ENCODE assay signal across 32 mouse cellular contexts in the genomic region with DNA sequence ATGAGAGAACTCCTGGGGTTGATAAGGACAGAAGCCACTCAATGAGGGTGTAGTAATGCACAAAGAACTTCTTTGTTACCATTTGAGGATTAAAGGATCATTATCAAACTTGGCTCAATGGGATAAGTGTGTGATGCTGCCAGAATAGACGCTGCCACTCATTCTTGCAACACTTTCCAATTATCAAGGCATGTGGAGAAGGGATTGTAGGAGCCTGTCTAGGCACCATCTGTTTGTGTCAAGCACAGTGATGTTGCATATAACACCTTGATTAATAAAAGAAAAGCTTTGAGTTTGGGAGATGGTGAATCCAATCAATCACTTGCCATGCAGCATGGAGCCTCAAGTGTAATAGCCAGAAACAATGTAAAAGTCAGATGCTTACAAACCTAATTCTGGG. TPM values are rescaled to one million over a fixed set of nuclear protein-coding genes. Genes with fewer than 3 reads are reported as not detected.
"Had no signal": no experiment of that assay in that cellular context is flagged by ENCODE, and none has a peak within 500 bp of the region (broad histone marks: within the 10 kb centered on the region; RNA-seq: fewer than 3 reads in every experiment).

No protein-coding gene starts in this region.

- H3K4me2 ChIP-seq: kidney, embryonic 15.5 days; liver, embryonic 11.5 days; liver, embryonic 15.5 days; lung, embryonic 15.5 days; midbrain, embryonic 12.5 days; midbrain, embryonic 15.5 days; neural tube, embryonic 13.5 days had no signal

- ATAC-seq: midbrain, embryonic 15.5 days had no signal

- H3K9me3 ChIP-seq: kidney, embryonic 15.5 days; liver, embryonic 15.5 days; lung, embryonic 15.5 days; midbrain, embryonic 12.5 days; midbrain, embryonic 15.5 days; neural tube, embryonic 13.5 days had no signal

- H3K4me3 ChIP-seq: kidney, embryonic 15.5 days; left cerebral cortex, adult 2 months; liver, embryonic 15.5 days; lung, embryonic 15.5 days; midbrain, embryonic 12.5 days; midbrain, embryonic 15.5 days; myocyte; neural tube, embryonic 13.5 days had no signal

- H3K9ac ChIP-seq: kidney, embryonic 15.5 days; liver, embryonic 15.5 days; lung, embryonic 15.5 days; midbrain, embryonic 12.5 days; midbrain, embryonic 15.5 days; neural tube, embryonic 13.5 days had no signal

- H3K4me1 ChIP-seq: liver, embryonic 15.5 days; lung, embryonic 15.5 days; midbrain, embryonic 12.5 days; midbrain, embryonic 15.5 days; neural tube, embryonic 13.5 days had no signal

- H3K36me3 ChIP-seq: kidney, embryonic 15.5 days; liver, embryonic 15.5 days; lung, embryonic 15.5 days; midbrain, embryonic 12.5 days; midbrain, embryonic 15.5 days; neural tube, embryonic 13.5 days had no signal

- H3K27ac ChIP-seq: kidney, embryonic 15.5 days; left cerebral cortex, adult 2 months; liver, embryonic 15.5 days; lung, embryonic 15.5 days; midbrain, embryonic 12.5 days; midbrain, embryonic 15.5 days; neural tube, embryonic 13.5 days had no signal

- DNase-seq: kidney, adult 8-10 months; kidney, postnatal 10 days; kidney, postnatal 36 days; layer of hippocampus, postnatal 36 days; lung, adult 18-20 months; lung, postnatal 10 days; lung, postnatal 4 days; retina, postnatal 1 day; thymus, adult 18-20 months; thymus, postnatal 36 days had no signal

- H3K27me3 ChIP-seq: kidney, embryonic 15.5 days; liver, embryonic 15.5 days; lung, embryonic 15.5 days; midbrain, embryonic 12.5 days; midbrain, embryonic 15.5 days; neural tube, embryonic 13.5 days had no signal

RNA-seq across cellular contexts. Expression of a gene that starts 16.1 kb away (rescaled TPM):
- total RNA-seq: layer of hippocampus, adult 8-10 months; layer of hippocampus, postnatal 10 days; layer of hippocampus, postnatal 36 days; left cerebral cortex, adult 2 months; left cerebral cortex, postnatal 10 days; left cerebral cortex, postnatal 36 days; megakaryocyte progenitor cell, adult 5-6 weeks; megakaryocyte-erythroid progenitor cell, adult 5-6 weeks; monocyte, adult 5-6 weeks; neutrophil, adult 5-6 weeks had no signal
- polyA plus RNA-seq: limb, embryonic 11.5 days; liver, embryonic 11.5 days; liver, embryonic 15.5 days; lung, embryonic 15.5 days; midbrain, embryonic 12.5 days; midbrain, embryonic 15.5 days; myocyte; neural tube, embryonic 13.5 days; small intestine, adult 2 months; spleen, adult 2 months; stomach, embryonic 16.5 days; urinary bladder, adult 2 months had no signal
